Mouse (Mus musculus) kidney, embryonic 14.5 days (tissue): ENCODE data around the gene Gpc6. TPM values are rescaled to one million over a fixed set of nuclear protein-coding genes. Genes with fewer than 3 reads are reported as not detected.

Experiments
- ATAC-seq: fragments of 200-750 bp; cut with Nextera tagmentation; 2 replicates; pipeline ENCODE4 v1.8.0; 2017; ENCODE audit warnings: moderate number of reproducible peaks, mild to moderate bottlenecking, moderate TSS enrichment, moderate library complexity; ENCODE audit not compliant: low FRiP score, low TSS enrichment
- H3K27ac ChIP-seq: fragments of 300-500 bp; sonication (generic); 2 replicates; pipeline ENCODE4 v1.5.1; 2014; ENCODE audit warnings: low read depth, mild to moderate bottlenecking, low read length, moderate library complexity, mixed read lengths
- H3K27me3 ChIP-seq: fragments of 300-500 bp; sonication (generic); 2 replicates; pipeline ENCODE4 v1.6.1; 2014; ENCODE audit warnings: mild to moderate bottlenecking, low read length; ENCODE audit not compliant: control insufficient read depth, insufficient read depth
- H3K36me3 ChIP-seq: fragments of 300-500 bp; sonication (generic); 2 replicates; pipeline ENCODE4 v1.6.1; 2014; ENCODE audit warnings: low read length, mixed read lengths; ENCODE audit not compliant: control insufficient read depth, insufficient read depth
- H3K4me1 ChIP-seq: fragments of 300-500 bp; sonication (generic); 2 replicates; pipeline ENCODE4 v1.6.1; 2014; ENCODE audit warnings: low read length, mixed read lengths; ENCODE audit not compliant: control insufficient read depth, insufficient read depth
- H3K4me2 ChIP-seq: fragments of 300-500 bp; sonication (generic); replicated peaks from 2 replicates; pipeline ENCODE4 v1.6.1; 2014; ENCODE audit warnings: low read depth, mild to moderate bottlenecking, low read length
- H3K4me3 ChIP-seq: fragments of 300-500 bp; sonication (generic); 2 replicates; pipeline ENCODE4 v1.5.1; 2014; ENCODE audit warnings: mild to moderate bottlenecking, low read length
- H3K9ac ChIP-seq: fragments of 300-500 bp; sonication (generic); 2 replicates; pipeline ENCODE4 v1.6.1; 2014; ENCODE audit warnings: low read depth, mild to moderate bottlenecking, low read length, moderate library complexity
- H3K9me3 ChIP-seq: fragments of 300-500 bp; sonication (generic); 2 replicates; pipeline ENCODE4 v1.6.1; 2016; ENCODE audit warnings: low read length; ENCODE audit not compliant: control insufficient read depth
- WGBS: fragments of 180-500 bp; shearing (Covaris S2); extraction: QIAGEN DNeasy Blood & Tissue Kit; methylation state at CpG from one replicate; pipeline ENCODE4 v1.1.7; 2014; 5-methylcytosine and 5-hydroxymethylcytosine counted together
- polyA plus RNA-seq: library from polyadenylated mRNA; unstranded; fragments of >200 nt; fragmentation: Nextera tagmentation; extraction: Ambion mirVana; gene quantifications from 2 replicates; pipeline ENCODE4 v1.2.1, GENCODE M21; 2014

Gene Gpc6
- polyA plus RNA-seq, 1 experiment from 2014 or later, result 71.8 TPM

DNA sequence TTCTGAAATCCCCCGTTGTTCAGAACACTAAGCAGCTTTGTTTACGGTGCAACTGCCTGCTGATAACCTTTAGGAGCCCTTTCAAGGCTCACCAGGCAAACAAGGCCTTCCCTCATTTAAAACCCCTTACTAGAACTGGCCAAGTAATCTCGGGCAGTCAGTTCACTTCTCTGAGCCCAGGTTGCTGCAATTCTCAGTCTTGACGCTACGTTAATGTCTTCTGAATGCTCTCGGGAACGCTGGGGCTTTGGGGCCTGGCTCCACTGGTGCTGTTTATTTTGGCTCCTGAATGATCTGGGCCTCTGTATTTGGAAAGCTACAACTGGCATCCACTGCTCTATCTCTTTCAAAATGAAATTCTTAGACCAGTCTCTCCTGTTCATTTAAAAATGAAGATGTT lies 985.2 kb downstream of the Gpc6 start:
- Histone ChIP-seq H3K4me3 (no peak overlapping the region), H3K36me3 (no peaks in the 10 kb centered on the region), H3K4me1 (peaks cover 29% of the 10 kb centered on the region), H3K4me2 (no peak overlapping the region), H3K9ac (no peak overlapping the region), H3K9me3 (no peaks in the 10 kb centered on the region), H3K27ac (no peak overlapping the region), H3K27me3 (no peaks in the 10 kb centered on the region)
- ATAC-seq, result no peak
- WGBS, result 33% methylated on average over 7 of the region's 7 CpGs

DNA sequence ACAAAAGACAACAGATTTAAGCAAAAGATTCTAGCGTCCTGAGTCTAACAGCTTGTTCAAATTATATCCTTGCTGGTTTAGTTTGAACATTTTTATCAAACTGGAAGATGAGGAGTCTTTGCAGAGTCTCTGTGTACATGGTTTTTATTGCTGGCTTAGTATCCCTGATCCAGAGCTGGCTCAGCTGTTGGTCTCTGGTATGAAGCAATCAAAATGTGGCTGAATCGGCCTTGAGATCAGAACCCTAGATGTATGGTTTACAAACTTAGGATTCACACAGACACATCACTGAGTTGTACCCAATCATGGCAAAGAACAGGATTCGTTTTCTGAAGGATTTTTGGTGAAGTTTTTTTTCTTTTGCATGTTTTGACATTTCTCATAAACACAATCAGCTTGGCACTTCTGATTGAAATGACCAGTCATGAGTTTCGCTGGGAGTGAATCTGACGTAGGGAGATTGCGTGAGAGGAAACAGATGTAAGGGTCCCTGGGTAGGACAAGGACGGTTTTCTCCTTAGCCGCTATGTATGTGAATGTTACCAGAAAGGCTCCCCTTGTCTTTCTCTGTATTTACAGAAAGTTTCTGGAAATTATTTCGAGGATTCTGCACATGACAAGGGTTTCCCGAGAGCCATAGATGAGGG lies 987.6 kb downstream of the Gpc6 start:
- Histone ChIP-seq H3K9ac (no peak overlapping the region), H3K36me3 (no peaks in the 10 kb centered on the region), H3K27me3 (no peaks in the 10 kb centered on the region), H3K4me1 (peaks cover 16% of the 10 kb centered on the region), H3K4me2 (no peak overlapping the region), H3K4me3 (no peak overlapping the region), H3K9me3 (no peaks in the 10 kb centered on the region), H3K27ac (no peak overlapping the region)
- WGBS, result 87% methylated on average over 10 of the region's 10 CpGs
- no peak for ATAC-seq

DNA sequence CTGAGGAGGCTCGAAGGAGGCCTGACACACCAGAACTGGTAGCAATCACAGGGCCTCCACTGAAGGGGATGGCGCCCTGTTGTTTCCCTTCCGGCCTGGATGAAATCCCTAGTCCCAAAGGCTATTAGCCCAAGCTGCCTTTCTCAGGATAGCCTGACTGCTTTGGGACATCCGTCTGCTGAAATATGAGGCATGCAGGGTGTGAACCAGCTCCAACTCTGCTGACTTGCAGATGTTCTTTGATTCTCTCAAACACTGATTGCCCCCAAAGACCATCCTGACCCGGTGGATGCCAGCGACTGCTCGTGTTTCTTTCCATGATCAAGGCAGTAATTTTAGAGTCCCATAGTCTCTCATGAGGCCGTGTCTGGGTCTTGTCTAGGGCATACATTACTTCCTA lies 991.5 kb downstream of the Gpc6 start:
- Histone ChIP-seq H3K9me3 (no peaks in the 10 kb centered on the region), H3K4me3 (no peak overlapping the region), H3K4me1 (peaks cover 5% of the 10 kb centered on the region; the same call in 1 of the 2 replicates), H3K27ac (no peak overlapping the region), H3K27me3 (no peaks in the 10 kb centered on the region), H3K9ac (no peak overlapping the region), H3K36me3 (no peaks in the 10 kb centered on the region), H3K4me2 (no peak overlapping the region)
- WGBS, result 54% methylated on average over 8 of the region's 8 CpGs
- no peak for ATAC-seq

DNA sequence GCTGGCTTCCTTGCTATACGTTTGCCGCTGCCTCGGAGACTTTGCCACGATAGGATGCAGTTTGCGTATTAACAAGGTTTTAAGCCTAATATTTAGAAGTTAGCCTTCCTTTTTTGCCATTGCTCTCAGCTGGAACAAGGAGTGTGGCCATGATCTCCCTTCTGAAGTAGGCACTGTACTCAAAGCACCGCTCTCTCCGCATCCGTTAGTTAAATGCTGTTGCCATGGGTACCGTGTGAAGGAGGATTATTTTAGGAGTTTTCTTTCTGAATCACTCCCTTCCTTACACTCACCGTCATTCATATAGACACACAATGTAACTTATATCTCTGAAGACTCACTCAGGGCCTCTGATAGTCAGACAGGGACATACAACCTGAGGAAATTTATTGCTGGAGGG lies 993.6 kb downstream of the Gpc6 start:
- no peaks in the 10 kb centered on the region for H3K27me3 ChIP-seq
- 84% methylated on average over 10 of the region's 10 CpGs for WGBS
- peaks cover 5% of the 10 kb centered on the region; the same call in 1 of the 2 replicates for H3K4me1 ChIP-seq
- no peak overlapping the region for H3K9ac ChIP-seq
- H3K27ac ChIP-seq, result no peak overlapping the region
- no peak overlapping the region for H3K4me2 ChIP-seq
- no peak for ATAC-seq
- H3K9me3 ChIP-seq, result no peaks in the 10 kb centered on the region
- no peak overlapping the region for H3K4me3 ChIP-seq
- no peaks in the 10 kb centered on the region for H3K36me3 ChIP-seq

DNA sequence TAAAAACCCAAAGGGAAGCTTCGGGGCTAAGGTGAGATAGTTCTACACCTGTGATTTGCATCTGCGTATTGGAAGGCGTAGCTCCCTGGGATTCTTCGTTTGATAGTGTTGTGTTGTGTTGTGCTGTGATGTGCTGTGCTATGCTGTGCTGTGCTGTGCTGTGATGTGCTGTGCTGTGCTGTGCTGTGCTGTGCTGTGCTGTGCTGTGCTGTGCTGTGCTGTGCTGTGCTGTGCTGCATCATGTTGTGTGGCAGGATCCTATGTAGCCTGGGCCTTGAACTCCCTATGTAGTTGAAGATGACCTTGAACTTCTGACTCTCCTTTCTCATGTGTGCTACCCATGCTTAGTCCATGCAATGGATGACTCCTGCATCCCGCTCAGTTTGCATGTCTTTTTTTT lies 994.5 kb downstream of the Gpc6 start:
- Histone ChIP-seq H3K27ac (no peak overlapping the region), H3K9ac (no peak overlapping the region), H3K4me3 (no peak overlapping the region), H3K36me3 (no peaks in the 10 kb centered on the region), H3K4me1 (peaks cover 5% of the 10 kb centered on the region; the same call in 1 of the 2 replicates), H3K27me3 (no peaks in the 10 kb centered on the region), H3K9me3 (no peaks in the 10 kb centered on the region), H3K4me2 (no peak overlapping the region)
- 97% methylated on average over 5 of the region's 5 CpGs for WGBS
- no peak for ATAC-seq

DNA sequence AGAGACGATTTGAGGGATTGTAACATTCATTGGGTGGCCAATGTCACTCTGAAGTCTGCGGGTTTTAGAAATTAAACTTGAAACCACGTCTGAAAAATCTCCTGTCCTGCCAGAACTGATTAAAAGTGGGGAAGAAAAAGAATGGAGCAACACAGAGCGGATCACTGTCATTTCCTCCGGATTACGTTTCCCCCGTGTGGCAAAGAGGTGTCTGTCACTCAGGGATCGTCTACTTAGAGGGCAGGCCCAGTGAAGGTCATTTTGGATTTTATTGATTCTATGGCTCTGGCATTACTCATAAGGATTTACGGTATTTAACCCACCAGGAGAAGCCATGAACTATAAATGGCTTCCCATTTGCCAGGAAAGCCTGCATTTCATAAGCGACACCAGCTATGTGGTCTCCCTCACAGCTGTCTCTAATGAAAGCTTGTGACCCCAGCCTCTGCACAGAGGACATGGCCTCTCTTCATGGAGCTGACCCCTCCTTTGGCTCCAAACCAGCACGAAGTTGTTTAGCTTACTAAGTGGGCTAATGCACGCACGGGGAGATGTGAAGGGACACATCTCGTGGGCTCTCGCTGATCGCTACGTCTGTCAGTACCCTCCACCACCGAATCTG lies 996.4 kb downstream of the Gpc6 start:
- H3K4me3 ChIP-seq, result no peak overlapping the region
- no peak overlapping the region; the same call in 1 of the 2 replicates for H3K4me2 ChIP-seq
- peaks cover 5% of the 10 kb centered on the region; the same call in 1 of the 2 replicates for H3K4me1 ChIP-seq
- no peaks in the 10 kb centered on the region for H3K9me3 ChIP-seq
- no peak overlapping the region for H3K27ac ChIP-seq
- 49% methylated on average over 18 of the region's 18 CpGs for WGBS
- no peaks in the 10 kb centered on the region for H3K36me3 ChIP-seq
- H3K27me3 ChIP-seq, result no peaks in the 10 kb centered on the region
- ATAC-seq, result peak; percentile 52; the same call in 1 of the 2 replicates
- no peak overlapping the region for H3K9ac ChIP-seq

DNA sequence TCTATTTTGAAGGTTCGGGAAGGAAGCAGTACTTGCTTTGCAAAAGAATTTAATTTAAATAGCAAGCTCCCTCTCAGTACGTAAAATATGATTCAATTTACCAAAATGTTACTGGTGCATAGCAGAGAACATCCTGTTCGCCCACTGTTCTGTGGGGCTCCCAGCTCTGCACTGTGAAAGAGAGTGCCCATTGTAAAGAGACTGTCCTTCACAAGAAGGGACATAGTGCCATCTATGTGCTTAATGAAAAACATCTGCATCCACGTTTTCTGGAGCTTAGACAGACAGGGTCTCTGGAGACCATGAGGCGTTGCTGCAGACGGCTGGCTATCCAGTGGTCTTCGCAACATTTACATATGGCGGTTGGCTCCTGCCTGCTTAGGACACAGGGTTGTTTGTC lies 998.6 kb downstream of the Gpc6 start:
- H3K9me3 ChIP-seq, result no peaks in the 10 kb centered on the region
- peaks cover 5% of the 10 kb centered on the region; the same call in 1 of the 2 replicates for H3K4me1 ChIP-seq
- no peaks in the 10 kb centered on the region for H3K27me3 ChIP-seq
- ATAC-seq, result no peak
- WGBS, result 81% methylated on average over 8 of the region's 8 CpGs
- H3K27ac ChIP-seq, result no peak overlapping the region
- no peak overlapping the region for H3K4me3 ChIP-seq
- H3K9ac ChIP-seq, result no peak overlapping the region
- no peaks in the 10 kb centered on the region for H3K36me3 ChIP-seq
- no peak overlapping the region for H3K4me2 ChIP-seq

DNA sequence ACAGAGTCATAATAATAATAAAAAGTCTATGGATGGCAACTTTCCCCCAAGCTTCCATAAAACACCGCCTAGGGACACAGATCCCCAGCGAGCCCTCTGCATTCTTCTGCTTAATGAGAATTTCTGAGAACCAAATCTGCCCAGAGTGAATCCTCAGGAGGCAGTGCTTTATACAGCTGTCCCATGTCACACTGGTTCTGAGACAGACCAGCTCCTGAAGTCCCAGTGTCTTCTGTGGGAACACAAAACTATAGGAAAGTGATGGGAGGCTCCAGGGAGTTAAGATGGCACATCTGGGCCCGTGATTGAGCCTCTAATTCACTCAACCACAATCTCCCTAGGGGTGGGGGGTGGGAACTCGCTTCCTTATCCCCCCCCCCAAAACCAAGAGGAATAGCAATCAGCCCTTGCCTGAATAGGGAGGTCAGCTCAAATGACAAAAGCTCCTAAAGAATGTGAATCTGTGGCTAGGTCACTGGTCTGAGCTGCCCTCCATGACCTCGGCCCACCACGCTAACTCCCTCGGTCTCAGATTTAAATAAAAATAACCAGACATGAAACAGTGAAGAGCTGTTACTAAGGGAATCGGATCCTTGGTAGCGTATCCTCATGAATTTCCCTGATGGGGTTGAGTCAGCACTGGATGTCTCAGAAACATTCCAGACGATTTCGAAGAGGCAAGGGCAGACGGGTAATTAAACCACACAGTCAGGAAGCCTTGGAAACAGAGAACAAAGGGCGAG lies 1005.2 kb downstream of the Gpc6 start:
- H3K9ac ChIP-seq, result no peak overlapping the region
- no peaks in the 10 kb centered on the region for H3K9me3 ChIP-seq
- no peaks in the 10 kb centered on the region for H3K36me3 ChIP-seq
- no peaks in the 10 kb centered on the region for H3K27me3 ChIP-seq
- H3K4me1 ChIP-seq, result peaks cover 27% of the 10 kb centered on the region
- ATAC-seq, result peak; percentile 87
- peak overlapping the region; percentile 88; the same call in 1 of the 2 replicates for H3K27ac ChIP-seq
- H3K4me2 ChIP-seq, result 0 out of 2 replicates have a peak overlapping the region, but pooled peaks have one; percentile 11
- 6% methylated on average over 13 of the region's 13 CpGs for WGBS
- no peak overlapping the region for H3K4me3 ChIP-seq
